Mouse (Mus musculus) ES-E14 (cell line): ENCODE results near the gene Ccdc169.

ENCODE experiments used
- CHD2 ChIP-seq: IDR thresholded peaks from 2 replicates; pipeline ENCODE4 v1.6.1; 2014; ENCODE audit warnings: mild to moderate bottlenecking, low read depth, low read length, inconsistent platforms
- ZC3H11A ChIP-seq: IDR thresholded peaks from 2 replicates; pipeline ENCODE4 v1.6.1; 2012; ENCODE audit warnings: low read depth, mild to moderate bottlenecking, inconsistent platforms, low read length, borderline replicate concordance
- ZNF384 ChIP-seq: IDR thresholded peaks from 2 replicates; pipeline ENCODE4 v1.6.1; 2012; ENCODE audit warnings: low read depth, low read length, inconsistent platforms

- TF ChIP-seq CHD2 = no peak
- TF ChIP-seq ZC3H11A = no peak
- no peak for TF ChIP-seq ZNF384
Measured at GRCm38 (mm10) chr3:55101092-55101491, 36.0 kb upstream of the Ccdc169 start.
